Mouse (Mus musculus) lung, postnatal 25 days (tissue): ENCODE data around the gene Surf4.

Experiments
- DNase-seq: peaks from one replicate; pipeline ENCODE4 v3.0.0; 2022; ENCODE audit warnings: low spot score

The Surf4 gene

GRCm38 (mm10) chr2:26933304-26934055 is at the start of gene Surf4, which contains the start of gene Stkld1:
Surf4 (minus strand) TSS chr2:26933928.
Stkld1 (plus strand) TSS chr2:26934047.
- peak; percentile 95 for DNase-seq

GRCm38 (mm10) chr2:26980361-26980760 is 46.6 kb upstream of the Surf4 start:
- no peak for DNase-seq

GRCm38 (mm10) chr2:26973960-26974359 is 40.2 kb upstream of the Surf4 start:
- no peak for DNase-seq

GRCm38 (mm10) chr2:26973116-26973515 is 39.4 kb upstream of the Surf4 start, which contains the start of gene Adamts13:
Adamts13 (plus strand) TSS chr2:26973416.
- no peak for DNase-seq

- no peak for DNase-seq
These were observed 33.5 kb upstream of the Surf4 start for GRCm38 (mm10) chr2:26967262-26967661.

GRCm38 (mm10) chr2:26964724-26965370 is 31.1 kb upstream of the Surf4 start:
- no peak for DNase-seq

GRCm38 (mm10) chr2:26963923-26964723 is 30.4 kb upstream of the Surf4 start, which contains the start of gene Rexo4:
Rexo4 (minus strand) TSS chr2:26964386.
- DNase-seq = peak; percentile 90

GRCm38 (mm10) chr2:26960756-26961155 is 27.0 kb upstream of the Surf4 start:
- DNase-seq = no peak

- DNase-seq = no peak
These were observed 23.7 kb upstream of the Surf4 start for GRCm38 (mm10) chr2:26957488-26957859.

- DNase-seq = no peak
These were observed 23.2 kb upstream of the Surf4 start for GRCm38 (mm10) chr2:26956811-26957487.

GRCm38 (mm10) chr2:26954735-26955395 is 21.1 kb upstream of the Surf4 start:
- peak; percentile 52 for DNase-seq

GRCm38 (mm10) chr2:26952866-26953265 is 19.1 kb upstream of the Surf4 start:
- DNase-seq = no peak

- no peak for DNase-seq
These were observed 18.5 kb upstream of the Surf4 start for GRCm38 (mm10) chr2:26952193-26952592.

- DNase-seq = no peak
These were observed 17.7 kb upstream of the Surf4 start for GRCm38 (mm10) chr2:26951346-26951905.

GRCm38 (mm10) chr2:26950411-26950810 is 16.7 kb upstream of the Surf4 start:
- no peak for DNase-seq

- DNase-seq = no peak
These were observed 9.5 kb upstream of the Surf4 start for GRCm38 (mm10) chr2:26943253-26943652.

GRCm38 (mm10) chr2:26941539-26941938 is 7.8 kb upstream of the Surf4 start:
- DNase-seq = peak; percentile 59

GRCm38 (mm10) chr2:26936425-26936824 is 2.7 kb upstream of the Surf4 start:
- DNase-seq = no peak

GRCm38 (mm10) chr2:26935286-26935685 is 1.6 kb upstream of the Surf4 start:
- no peak for DNase-seq

- peak; percentile 9 for DNase-seq
These were observed 1.0 kb downstream of the Surf4 start for GRCm38 (mm10) chr2:26932473-26933303.
